Mouse (Mus musculus) forebrain, embryonic 14.5 days (tissue): ENCODE data around the gene Hrct1. TPM values are rescaled to one million over a fixed set of nuclear protein-coding genes. Genes with fewer than 3 reads are reported as not detected.

Experiments
- ATAC-seq: fragments of 200-750 bp; cut with Nextera tagmentation; 2 replicates; pipeline ENCODE4 v1.8.0; 2017; ENCODE audit warnings: mild to moderate bottlenecking, moderate library complexity
- DNase-seq: peaks from one replicate; pipeline ENCODE4 v3.0.0-alpha.2; 2015; ENCODE audit warnings: low spot score
- H3K27ac ChIP-seq: fragments of 300-500 bp; sonication (generic); 2 replicates; pipeline ENCODE4 v1.5.1; 2014; ENCODE audit warnings: low read depth, mild to moderate bottlenecking, control low read depth, low read length, moderate library complexity
- H3K27me3 ChIP-seq: fragments of 300-500 bp; sonication (generic); replicated peaks from 2 replicates; pipeline ENCODE4 v1.6.1; 2014; ENCODE audit warnings: low read length, control low read depth, mixed read lengths; ENCODE audit not compliant: control insufficient read depth, insufficient read depth
- H3K36me3 ChIP-seq: fragments of 300-500 bp; sonication (generic); 2 replicates; pipeline ENCODE4 v1.6.1; 2014; ENCODE audit warnings: low read length, control low read depth; ENCODE audit not compliant: control insufficient read depth, insufficient read depth
- H3K4me1 ChIP-seq: fragments of 300-500 bp; sonication (generic); 2 replicates; pipeline ENCODE4 v1.6.1; 2014; ENCODE audit warnings: antibody characterized with exemption, low read length, control low read depth; ENCODE audit not compliant: control insufficient read depth, insufficient read depth
- H3K4me2 ChIP-seq: fragments of 300-500 bp; sonication (generic); 2 replicates; pipeline ENCODE4 v1.6.1; 2014; ENCODE audit warnings: mild to moderate bottlenecking, control low read depth, low read length
- H3K4me3 ChIP-seq: fragments of 300-500 bp; sonication (generic); 2 replicates; pipeline ENCODE4 v1.5.1; 2014; ENCODE audit warnings: low read depth, low read length, control low read depth
- H3K9ac ChIP-seq: fragments of 300-500 bp; sonication (generic); 2 replicates; pipeline ENCODE4 v1.6.1; 2014; ENCODE audit warnings: mild to moderate bottlenecking, low read length, control low read depth, moderate library complexity
- H3K9me3 ChIP-seq: fragments of 300-500 bp; sonication (generic); replicated peaks from 2 replicates; pipeline ENCODE4 v1.6.1; 2016; ENCODE audit warnings: low read length, control low read depth, mixed read lengths; ENCODE audit not compliant: control insufficient read depth
- WGBS: fragments of 180-500 bp; shearing (Covaris S2); extraction: QIAGEN DNeasy Blood & Tissue Kit; methylation state at CpG from one replicate; pipeline ENCODE4 v1.1.7; 2014; 5-methylcytosine and 5-hydroxymethylcytosine counted together
- polyA plus RNA-seq: library from polyadenylated mRNA; unstranded; fragments of >200 nt; fragmentation: Nextera tagmentation; extraction: Ambion mirVana; gene quantifications from 2 replicates; pipeline ENCODE4 v1.2.1, GENCODE M21; 2014

Gene Hrct1
- polyA plus RNA-seq, 1 experiment from 2014 or later: 0.36 TPM

- no peaks in the 10 kb centered on the region for H3K4me1 ChIP-seq
- H3K27me3 ChIP-seq: no peaks in the 10 kb centered on the region
- no peak overlapping the region for H3K27ac ChIP-seq
- H3K4me3 ChIP-seq: no peak overlapping the region
- no peak overlapping the region for H3K9ac ChIP-seq
- ATAC-seq (no peak), DNase-seq (peak; percentile 6)
- no peak overlapping the region for H3K4me2 ChIP-seq
- WGBS: 73% methylated on average over 10 of the region's 10 CpGs
- H3K36me3 ChIP-seq: no peaks in the 10 kb centered on the region
- no peaks in the 10 kb centered on the region for H3K9me3 ChIP-seq
These were observed 33.5 kb downstream of the Hrct1 start for GRCm38 (mm10) chr4:43760460-43760859.

GRCm38 (mm10) chr4:43761336-43761735, 34.3 kb downstream of the Hrct1 start:
- Histone ChIP-seq H3K36me3 (no peaks in the 10 kb centered on the region), H3K4me2 (no peak overlapping the region), H3K27me3 (no peaks in the 10 kb centered on the region), H3K4me1 (no peaks in the 10 kb centered on the region), H3K9me3 (no peaks in the 10 kb centered on the region), H3K4me3 (no peak overlapping the region), H3K27ac (no peak overlapping the region), H3K9ac (no peak overlapping the region)
- no peak for ATAC-seq
- DNase-seq: no peak
- 77% methylated on average over 2 of the region's 2 CpGs for WGBS

- no peak for ATAC-seq
- H3K4me2 ChIP-seq: no peak overlapping the region
- H3K9ac ChIP-seq: no peak overlapping the region
- peak; percentile 82 for DNase-seq
- H3K27me3 ChIP-seq: no peaks in the 10 kb centered on the region
- no peaks in the 10 kb centered on the region for H3K36me3 ChIP-seq
- no peak overlapping the region for H3K27ac ChIP-seq
- H3K4me1 ChIP-seq: no peaks in the 10 kb centered on the region
- H3K9me3 ChIP-seq: no peaks in the 10 kb centered on the region
- 25% methylated on average over 7 of the region's 7 CpGs for WGBS
- H3K4me3 ChIP-seq: no peak overlapping the region
These were observed 36.4 kb downstream of the Hrct1 start for GRCm38 (mm10) chr4:43763410-43763809.

- Histone ChIP-seq H3K36me3 (no peaks in the 10 kb centered on the region), H3K9ac (no peak overlapping the region), H3K27me3 (no peaks in the 10 kb centered on the region), H3K4me3 (no peak overlapping the region), H3K4me2 (no peak overlapping the region), H3K4me1 (no peaks in the 10 kb centered on the region), H3K9me3 (no peaks in the 10 kb centered on the region), H3K27ac (no peak overlapping the region)
- ATAC-seq (no peak), DNase-seq (no peak)
- 82% methylated on average over 5 of the region's 5 CpGs for WGBS
These were observed 41.4 kb downstream of the Hrct1 start for GRCm38 (mm10) chr4:43768341-43768740.

GRCm38 (mm10) chr4:43769374-43769773, 42.4 kb downstream of the Hrct1 start:
- Histone ChIP-seq H3K4me1 (no peaks in the 10 kb centered on the region), H3K4me3 (no peak overlapping the region), H3K4me2 (no peak overlapping the region), H3K27ac (no peak overlapping the region), H3K27me3 (no peaks in the 10 kb centered on the region), H3K9me3 (no peaks in the 10 kb centered on the region), H3K9ac (no peak overlapping the region), H3K36me3 (no peaks in the 10 kb centered on the region)
- WGBS: 92% methylated on average over 2 of the region's 2 CpGs
- ATAC-seq (no peak), DNase-seq (no peak)

- Histone ChIP-seq H3K36me3 (no peaks in the 10 kb centered on the region), H3K4me1 (no peaks in the 10 kb centered on the region), H3K4me2 (no peak within 1 kb of the TSS), H3K9ac (no peak within 1 kb of the TSS), H3K27me3 (no peaks in the 10 kb centered on the region), H3K9me3 (no peaks in the 10 kb centered on the region), H3K27ac (no peak within 1 kb of the TSS), H3K4me3 (no peak within 1 kb of the TSS)
- DNase-seq (no peak), ATAC-seq (no peak)
- WGBS: 81% methylated on average over 6 of the region's 6 CpGs
These were observed 43.9 kb downstream of the Hrct1 start, which contains the start of gene Olfr159 for GRCm38 (mm10) chr4:43770909-43771308. Olfr159 (minus strand) TSS chr4:43771009.

GRCm38 (mm10) chr4:43771626-43772025, 44.6 kb downstream of the Hrct1 start:
- 67% methylated on average over 6 of the region's 6 CpGs for WGBS
- Histone ChIP-seq H3K4me3 (no peak overlapping the region), H3K9me3 (no peaks in the 10 kb centered on the region), H3K9ac (no peak overlapping the region), H3K4me1 (no peaks in the 10 kb centered on the region), H3K4me2 (no peak overlapping the region), H3K27me3 (no peaks in the 10 kb centered on the region), H3K36me3 (no peaks in the 10 kb centered on the region), H3K27ac (no peak overlapping the region)
- no peak for ATAC-seq
- no peak for DNase-seq

- DNase-seq: no peak
- Histone ChIP-seq H3K4me3 (no peak overlapping the region), H3K4me2 (no peak overlapping the region), H3K27me3 (no peaks in the 10 kb centered on the region), H3K9me3 (no peaks in the 10 kb centered on the region), H3K4me1 (no peaks in the 10 kb centered on the region), H3K9ac (no peak overlapping the region), H3K27ac (no peak overlapping the region), H3K36me3 (no peaks in the 10 kb centered on the region)
- 24% methylated on average over 2 of the region's 2 CpGs for WGBS
- no peak for ATAC-seq
These were observed 45.3 kb downstream of the Hrct1 start for GRCm38 (mm10) chr4:43772304-43772703.
